Mouse (Mus musculus) hindbrain, embryonic 16.5 days (tissue): ENCODE results near the gene Cited2. TPM values are rescaled to one million over a fixed set of nuclear protein-coding genes. Genes with fewer than 3 reads are reported as not detected.

Source experiments
- ATAC-seq: fragments of 200-750 bp; cut with Nextera tagmentation; 2 replicates; pipeline ENCODE4 v1.8.0; 2017; ENCODE audit warnings: moderate TSS enrichment, moderate library complexity
- H3K27ac ChIP-seq: fragments of 300-500 bp; sonication (generic); 2 replicates; pipeline ENCODE4 v1.5.1; 2014; ENCODE audit warnings: low read depth, mild to moderate bottlenecking, control low read depth, low read length, moderate library complexity
- H3K27me3 ChIP-seq: fragments of 300-500 bp; sonication (generic); replicated peaks from 2 replicates; pipeline ENCODE4 v1.6.1; 2014; ENCODE audit warnings: low read length; ENCODE audit not compliant: control insufficient read depth, insufficient read depth
- H3K36me3 ChIP-seq: fragments of 300-500 bp; sonication (generic); 2 replicates; pipeline ENCODE4 v1.6.1; 2014; ENCODE audit warnings: mild to moderate bottlenecking, low read length, moderate library complexity, mixed read lengths; ENCODE audit not compliant: control insufficient read depth, insufficient read depth
- H3K4me1 ChIP-seq: fragments of 300-500 bp; sonication (generic); 2 replicates; pipeline ENCODE4 v1.6.1; 2014; ENCODE audit warnings: low read depth, low read length; ENCODE audit not compliant: control insufficient read depth, insufficient read depth
- H3K4me2 ChIP-seq: fragments of 300-500 bp; sonication (generic); 2 replicates; pipeline ENCODE4 v1.6.1; 2014; ENCODE audit warnings: mild to moderate bottlenecking, low read length, control low read depth, moderate library complexity
- H3K4me3 ChIP-seq: fragments of 300-500 bp; sonication (generic); 2 replicates; pipeline ENCODE4 v1.5.1; 2014; ENCODE audit warnings: mild to moderate bottlenecking, low read length, control low read depth, moderate library complexity
- H3K9ac ChIP-seq: fragments of 300-500 bp; sonication (generic); 2 replicates; pipeline ENCODE4 v1.6.1; 2014; ENCODE audit warnings: low read depth, mild to moderate bottlenecking, control low read depth, low read length, moderate library complexity
- H3K9me3 ChIP-seq: fragments of 300-500 bp; sonication (generic); 2 replicates; pipeline ENCODE4 v1.6.1; 2014; ENCODE audit warnings: mild to moderate bottlenecking, low read length, moderate library complexity; ENCODE audit not compliant: control insufficient read depth
- WGBS: fragments of 180-500 bp; shearing (Covaris S2); extraction: QIAGEN DNeasy Blood & Tissue Kit; methylation state at CpG from one replicate; pipeline ENCODE4 v1.1.7; 2014; 5-methylcytosine and 5-hydroxymethylcytosine counted together
- polyA plus RNA-seq: library from polyadenylated mRNA; unstranded; fragments of >200 nt; fragmentation: Nextera tagmentation; extraction: Ambion mirVana; gene quantifications from 2 replicates; pipeline ENCODE4 v1.2.1, GENCODE M21; 2015

The Cited2 gene
- polyA plus RNA-seq, 1 experiment from 2014 or later, result 59.1 TPM

GRCm38 (mm10) chr10:17728711-17729110 lies 5.7 kb downstream of the Cited2 start:
- H3K27me3 ChIP-seq, result no peaks in the 10 kb centered on the region
- ATAC-seq, result no peak

DNA sequence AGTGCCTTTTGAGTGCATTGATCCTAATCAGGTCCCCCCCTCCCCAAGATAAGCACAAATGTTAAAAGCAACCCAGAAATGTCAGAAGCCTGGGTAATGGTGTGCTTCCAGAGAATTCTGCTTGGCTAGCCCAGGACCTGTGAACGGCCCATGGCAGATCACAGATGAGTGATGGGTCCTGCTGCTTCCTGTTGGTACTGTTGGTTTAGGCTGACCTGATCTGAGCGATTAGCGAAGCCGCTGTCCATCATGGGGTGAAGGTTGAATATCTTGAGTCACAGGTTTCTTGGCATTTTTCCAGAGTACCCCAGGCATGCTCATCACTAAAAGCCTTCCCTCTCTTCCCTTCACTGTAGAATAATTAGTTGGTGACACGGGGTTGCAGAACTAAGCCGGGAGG lies 6.5 kb downstream of the Cited2 start:
- WGBS, result 52% methylated on average over 6 of the region's 6 CpGs
- Histone ChIP-seq H3K9me3 (no peaks in the 10 kb centered on the region), H3K27ac (no peak overlapping the region), H3K36me3 (no peaks in the 10 kb centered on the region), H3K4me1 (peaks cover 13% of the 10 kb centered on the region), H3K4me2 (no peak overlapping the region), H3K4me3 (no peak overlapping the region), H3K9ac (no peak overlapping the region), H3K27me3 (no peaks in the 10 kb centered on the region)
- no peak for ATAC-seq

More at GRCm38 (mm10) chr10:17728711-17729110, 5.7 kb downstream of the Cited2 start:
- H3K36me3 ChIP-seq, result no peaks in the 10 kb centered on the region
- no peak overlapping the region for H3K9ac ChIP-seq
- no peaks in the 10 kb centered on the region for H3K9me3 ChIP-seq
- no peak overlapping the region for H3K27ac ChIP-seq
- peaks cover 13% of the 10 kb centered on the region for H3K4me1 ChIP-seq
- WGBS, result 33% methylated on average over 4 of the region's 4 CpGs
- H3K4me2 ChIP-seq, result no peak overlapping the region; the same call in 1 of the 2 replicates
- no peak overlapping the region for H3K4me3 ChIP-seq

DNA sequence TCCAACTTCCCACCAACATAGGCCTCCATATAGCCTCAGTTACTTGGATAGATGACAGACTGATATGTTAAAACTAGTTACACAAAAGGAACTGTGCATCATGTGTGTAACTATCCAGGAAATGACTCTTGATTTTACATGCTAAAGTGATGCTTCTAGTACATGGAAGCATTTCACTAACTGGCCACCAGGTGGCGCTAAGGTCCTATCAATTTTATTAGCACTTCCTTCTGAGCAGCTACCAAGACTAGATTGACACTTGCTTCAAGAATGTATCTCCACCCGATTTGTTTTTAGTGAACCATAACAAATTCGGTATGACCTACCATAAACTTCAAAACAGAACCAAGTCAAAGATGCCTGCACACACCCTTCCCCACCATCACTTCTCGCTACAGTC lies 10.0 kb downstream of the Cited2 start:
- no peak overlapping the region for H3K4me2 ChIP-seq
- no peak overlapping the region for H3K4me3 ChIP-seq
- H3K27me3 ChIP-seq, result no peaks in the 10 kb centered on the region
- ATAC-seq, result peak; percentile 64; the same call in 1 of the 2 replicates
- H3K9me3 ChIP-seq, result no peaks in the 10 kb centered on the region
- 13% methylated on average over 4 of the region's 4 CpGs for WGBS
- no peaks in the 10 kb centered on the region for H3K4me1 ChIP-seq
- H3K36me3 ChIP-seq, result no peaks in the 10 kb centered on the region
- H3K27ac ChIP-seq, result no peak overlapping the region
- no peak overlapping the region for H3K9ac ChIP-seq

GRCm38 (mm10) chr10:17742581-17742980 lies 19.6 kb downstream of the Cited2 start:
- Histone ChIP-seq H3K27me3 (no peaks in the 10 kb centered on the region), H3K4me2 (no peak overlapping the region), H3K36me3 (no peaks in the 10 kb centered on the region), H3K9ac (no peak overlapping the region), H3K4me1 (no peaks in the 10 kb centered on the region), H3K27ac (no peak overlapping the region), H3K9me3 (no peaks in the 10 kb centered on the region), H3K4me3 (no peak overlapping the region)
- ATAC-seq, result no peak
- WGBS, result 93% methylated on average over 2 of the region's 2 CpGs

- no peaks in the 10 kb centered on the region for H3K27me3 ChIP-seq
- no peaks in the 10 kb centered on the region for H3K4me1 ChIP-seq
- peaks cover 6% of the 10 kb centered on the region for H3K9me3 ChIP-seq
- no peak overlapping the region for H3K4me3 ChIP-seq
- no peak for ATAC-seq
- H3K4me2 ChIP-seq, result no peak overlapping the region
- H3K9ac ChIP-seq, result no peak overlapping the region
- 82% methylated on average over 5 of the region's 5 CpGs for WGBS
- no peaks in the 10 kb centered on the region for H3K36me3 ChIP-seq
- H3K27ac ChIP-seq, result no peak overlapping the region
These were observed 29.5 kb downstream of the Cited2 start for GRCm38 (mm10) chr10:17752478-17752877.

- Histone ChIP-seq H3K4me3 (no peak overlapping the region), H3K27me3 (no peaks in the 10 kb centered on the region), H3K9ac (no peak overlapping the region), H3K9me3 (peaks cover 6% of the 10 kb centered on the region), H3K4me1 (no peaks in the 10 kb centered on the region), H3K4me2 (no peak overlapping the region), H3K27ac (no peak overlapping the region), H3K36me3 (no peaks in the 10 kb centered on the region)
- WGBS, result 94% methylated on average over 3 of the region's 3 CpGs
- ATAC-seq, result no peak
These were observed 36.8 kb downstream of the Cited2 start for GRCm38 (mm10) chr10:17759772-17760171.

- Histone ChIP-seq H3K4me2 (no peak overlapping the region), H3K27ac (no peak overlapping the region), H3K27me3 (no peaks in the 10 kb centered on the region), H3K9me3 (peaks cover under 1% of the 10 kb centered on the region), H3K4me1 (no peaks in the 10 kb centered on the region), H3K9ac (no peak overlapping the region), H3K4me3 (no peak overlapping the region), H3K36me3 (no peaks in the 10 kb centered on the region)
- no peak for ATAC-seq
- WGBS, result 78% methylated on average over 9 of the region's 9 CpGs
These were observed 38.0 kb downstream of the Cited2 start for GRCm38 (mm10) chr10:17760750-17761613.

GRCm38 (mm10) chr10:17761652-17762051 lies 38.6 kb downstream of the Cited2 start:
- no peaks in the 10 kb centered on the region for H3K27me3 ChIP-seq
- WGBS, result 97% methylated on average over 1 of the region's 1 CpGs
- no peaks in the 10 kb centered on the region for H3K36me3 ChIP-seq
- no peak overlapping the region for H3K4me2 ChIP-seq
- no peak overlapping the region for H3K27ac ChIP-seq
- ATAC-seq, result no peak
- no peak overlapping the region for H3K9ac ChIP-seq
- H3K9me3 ChIP-seq, result no peaks in the 10 kb centered on the region
- no peak overlapping the region for H3K4me3 ChIP-seq
- H3K4me1 ChIP-seq, result no peaks in the 10 kb centered on the region

DNA sequence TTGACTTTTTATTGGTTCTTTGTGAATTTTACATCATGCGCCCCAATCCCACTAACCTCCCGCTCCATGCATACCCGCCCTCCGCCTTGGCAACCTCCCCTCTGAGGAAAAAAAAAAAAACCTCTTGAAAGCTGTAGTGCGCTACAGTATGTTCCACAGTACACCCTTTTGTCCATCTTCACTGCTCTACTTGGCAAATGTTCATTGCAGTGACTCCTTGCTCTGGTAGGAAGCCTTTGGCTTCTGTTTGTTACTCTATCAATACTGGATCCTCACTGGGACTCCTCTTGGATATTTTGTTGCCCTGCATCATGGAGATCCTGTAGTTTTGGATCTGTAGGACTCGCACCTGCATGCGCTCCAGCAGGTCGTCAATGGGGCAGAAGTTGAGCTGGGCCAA lies 39.9 kb downstream of the Cited2 start:
- Histone ChIP-seq H3K27ac (no peak overlapping the region), H3K4me2 (no peak overlapping the region), H3K36me3 (no peaks in the 10 kb centered on the region), H3K27me3 (no peaks in the 10 kb centered on the region), H3K4me1 (no peaks in the 10 kb centered on the region), H3K4me3 (no peak overlapping the region), H3K9me3 (no peaks in the 10 kb centered on the region), H3K9ac (no peak overlapping the region)
- no peak for ATAC-seq
- 89% methylated on average over 8 of the region's 8 CpGs for WGBS
